In genomic region chr4:105204071-105204470, GRCm38 (mm10) we compare ENCODE assay signal across 17 mouse cellular contexts. TPM values are rescaled to one million over a fixed set of nuclear protein-coding genes. Genes with fewer than 3 reads are reported as not detected.
DNase-seq lines count a peak whose midpoint lies in the region; ATAC-seq lines count a peak whose summit lies in the region.
"Had no signal": no experiment of that assay in that cellular context is flagged by ENCODE, and none has a peak within 500 bp of the region (broad histone marks: within the 10 kb centered on the region; RNA-seq: fewer than 3 reads in every experiment).

No protein-coding gene starts in this region.

- no peak overlapping the region for H3K4me3 ChIP-seq in heart, embryonic 15.5 days
- no peak overlapping the region for H3K4me3 ChIP-seq in limb, embryonic 12.5 days (replicated peaks)
- H3K4me3 ChIP-seq: liver, embryonic 12.5 days; midbrain, embryonic 15.5 days; neural tube, embryonic 13.5 days had no signal

- peak; percentile 66 for DNase-seq in adrenal gland, adult 2 months
- no peak for DNase-seq in adrenal gland, adult 8-10 months
- no peak for DNase-seq in heart, adult 8-10 months (ENCODE audit: low spot score)
- peak; percentile 46 for DNase-seq in adrenal gland, postnatal 25 days
- DNase-seq in cerebellum, adult 11-12 months: no peak
- DNase-seq in right cerebral cortex, adult 18-20 months: no peak
- DNase-seq: kidney, postnatal 14 days; lung, postnatal 36 days; retina, postnatal 1 day; spleen, adult 18-20 months; thymus, adult 18-20 months had no signal

- peaks cover 42% of the 10 kb centered on the region for H3K4me1 ChIP-seq in heart, embryonic 15.5 days (replicated peaks)
- peaks cover 84% of the 10 kb centered on the region for H3K4me1 ChIP-seq in limb, embryonic 12.5 days (replicated peaks)

- no peak overlapping the region for H3K9ac ChIP-seq in heart, embryonic 15.5 days
- H3K9ac ChIP-seq in limb, embryonic 12.5 days (replicated peaks): no peak overlapping the region
- H3K9ac ChIP-seq: hindbrain, embryonic 14.5 days; liver, embryonic 12.5 days; midbrain, embryonic 15.5 days; neural tube, embryonic 13.5 days had no signal

- peak overlapping the region; percentile 62; the same call in 1 of the 2 replicates for H3K27ac ChIP-seq in heart, embryonic 15.5 days
- H3K27ac ChIP-seq in limb, embryonic 12.5 days: peak overlapping the region; percentile 88; the same call in 1 of the 2 replicates
- H3K27ac ChIP-seq: hindbrain, embryonic 14.5 days; liver, embryonic 12.5 days; midbrain, embryonic 15.5 days had no signal

- ATAC-seq in heart, embryonic 15.5 days (replicated peaks; ENCODE audit: insufficient number of reproducible peaks, insufficient read depth, low FRiP score, low read depth): no peak
- ATAC-seq in limb, embryonic 12.5 days (ENCODE audit: insufficient number of reproducible peaks, insufficient read depth, low FRiP score, low TSS enrichment, low read depth): no peak
- ATAC-seq: liver, embryonic 12.5 days; midbrain, embryonic 15.5 days had no signal

- WGBS in heart, embryonic 15.5 days: 57% methylated on average over 9 of the region's 9 CpGs
- 41% methylated on average over 9 of the region's 9 CpGs for WGBS in limb, embryonic 12.5 days

- no peaks in the 10 kb centered on the region for H3K27me3 ChIP-seq in heart, embryonic 15.5 days
- no peaks in the 10 kb centered on the region for H3K27me3 ChIP-seq in limb, embryonic 12.5 days
- H3K27me3 ChIP-seq: liver, embryonic 12.5 days; midbrain, embryonic 15.5 days; neural tube, embryonic 13.5 days had no signal

- no peaks in the 10 kb centered on the region for H3K9me3 ChIP-seq in heart, embryonic 15.5 days (replicated peaks)
- no peaks in the 10 kb centered on the region for H3K9me3 ChIP-seq in limb, embryonic 12.5 days
- H3K9me3 ChIP-seq: liver, embryonic 12.5 days; midbrain, embryonic 15.5 days; neural tube, embryonic 13.5 days had no signal

- H3K4me2 ChIP-seq in heart, embryonic 15.5 days: no peak overlapping the region
- H3K4me2 ChIP-seq in limb, embryonic 12.5 days: no peak overlapping the region
- H3K4me2 ChIP-seq: hindbrain, embryonic 14.5 days; liver, embryonic 12.5 days; midbrain, embryonic 15.5 days; neural tube, embryonic 13.5 days had no signal

- H3K36me3 ChIP-seq in heart, embryonic 15.5 days: no peaks in the 10 kb centered on the region
- peaks cover 44% of the 10 kb centered on the region for H3K36me3 ChIP-seq in limb, embryonic 12.5 days
- H3K36me3 ChIP-seq: midbrain, embryonic 15.5 days had no signal

RNA-seq across cellular contexts. Expression of gene Plpp3, which starts 46.9 kb away (rescaled TPM):
- total RNA-seq in adrenal gland, adult 2 months (2021): 100 to 1,000 TPM; 237 to 336 TPM
- polyA plus RNA-seq in adrenal gland, adult 2 months (2012; rRNA removed): 246 and 342 TPM in 2 replicates
- total RNA-seq in adrenal gland, adult 8-10 months (2022): 100 to 1,000 TPM; 211 to 349 (median 255) TPM
- 35.0 and 40.4 TPM in 2 replicates for polyA plus RNA-seq in heart, embryonic 15.5 days (2015; fragmentation: Nextera tagmentation; extraction: Ambion mirVana)
- 10 to 100 TPM; 51.8 to 58.4 (median 54.5) TPM for total RNA-seq in heart, adult 8-10 months (2022)
- total RNA-seq in adrenal gland, postnatal 25 days (2021): 340 and 406 TPM in 2 replicates
- 96.0 and 110 TPM in 2 replicates for polyA plus RNA-seq in limb, embryonic 12.5 days (2016; fragmentation: Nextera tagmentation; extraction: Ambion mirVana)

Comparison
In these comparisons a context has a peak if more than half of its experiments do, and no peak if none do; other contexts are left out.
1. DNase-seq: peak in adrenal gland, adult 2 months (single experiment) and adrenal gland, postnatal 25 days (single experiment); none in adrenal gland, adult 8-10 months (single experiment), heart, adult 8-10 months (single experiment), cerebellum, adult 11-12 months (single experiment) and right cerebral cortex, adult 18-20 months (single experiment).